13 mouse cellular contexts compared by ENCODE assay signal in genomic region chr2:135759499-135760095, GRCm38 (mm10).
DNase-seq lines count a peak whose midpoint lies in the region; ATAC-seq lines count a peak whose summit lies in the region.
"Had no signal": no experiment of that assay in that cellular context is flagged by ENCODE, and none has a peak within 500 bp of the region (broad histone marks: within the 10 kb centered on the region; RNA-seq: fewer than 3 reads in every experiment).

No protein-coding gene starts in this region.

- peak; percentile 52 for DNase-seq in gastrocnemius, postnatal 25 days
- no peak for DNase-seq in gastrocnemius, postnatal 10 days
- DNase-seq in kidney, postnatal 25 days: peak; percentile 45 to 79
- no peak for DNase-seq in kidney, postnatal 4 days
- DNase-seq in left cerebral cortex, postnatal 25 days (ENCODE audit: low spot score in 2 of 2): no peak
- no peak for DNase-seq in thymus, adult 18-20 months
- DNase-seq: cerebellum, adult 8-10 months; left cerebral cortex, postnatal 4 days; liver, embryonic 13.5 days had no signal

- H3K27me3 ChIP-seq in forebrain, embryonic 16.5 days (replicated peaks; ENCODE audit: control insufficient read depth, insufficient read depth, low read length): no peaks in the 10 kb centered on the region
- H3K27me3 ChIP-seq in heart, embryonic 15.5 days: no peaks in the 10 kb centered on the region
- H3K27me3 ChIP-seq: liver, embryonic 13.5 days; neural tube, embryonic 13.5 days had no signal

- ATAC-seq in forebrain, embryonic 16.5 days: peak; percentile 59
- ATAC-seq in heart, embryonic 15.5 days (replicated peaks; ENCODE audit: insufficient number of reproducible peaks, insufficient read depth, low FRiP score, low read depth): no peak
- ATAC-seq: CD4-positive, CD25-positive, alpha-beta regulatory T cell, adult 4 months had no signal

- intact Hi-C loops in left cerebral cortex, postnatal 25 days (cut with DNase I): no loop called here

- peaks cover 3% of the 10 kb centered on the region; the same call in 1 of the 2 replicates for H3K4me1 ChIP-seq in forebrain, embryonic 16.5 days (replicated peaks; ENCODE audit: control insufficient read depth, insufficient read depth, low read length)
- H3K4me1 ChIP-seq in heart, embryonic 15.5 days (replicated peaks): peaks cover 23% of the 10 kb centered on the region

- H3K9me3 ChIP-seq in forebrain, embryonic 16.5 days (ENCODE audit: control insufficient read depth, low read length): no peaks in the 10 kb centered on the region
- H3K9me3 ChIP-seq in heart, embryonic 15.5 days (replicated peaks): no peaks in the 10 kb centered on the region
- H3K9me3 ChIP-seq: liver, embryonic 13.5 days; neural tube, embryonic 13.5 days had no signal

- H3K9ac ChIP-seq in forebrain, embryonic 16.5 days (replicated peaks; ENCODE audit: low read depth, low read length): no peak overlapping the region
- H3K9ac ChIP-seq in heart, embryonic 15.5 days: no peak overlapping the region
- H3K9ac ChIP-seq: liver, embryonic 13.5 days; neural tube, embryonic 13.5 days had no signal

- no peak overlapping the region for H3K4me3 ChIP-seq in forebrain, embryonic 16.5 days (replicated peaks; ENCODE audit: low read length)
- H3K4me3 ChIP-seq in heart, embryonic 15.5 days: no peak overlapping the region
- H3K4me3 ChIP-seq: liver, embryonic 13.5 days; neural tube, embryonic 13.5 days had no signal

- no peaks in the 10 kb centered on the region for H3K36me3 ChIP-seq in forebrain, embryonic 16.5 days (ENCODE audit: control insufficient read depth, insufficient read depth)
- no peaks in the 10 kb centered on the region for H3K36me3 ChIP-seq in heart, embryonic 15.5 days
- H3K36me3 ChIP-seq: liver, embryonic 13.5 days; neural tube, embryonic 13.5 days had no signal

- H3K27ac ChIP-seq in forebrain, embryonic 16.5 days (ENCODE audit: low read length): no peak overlapping the region
- 0 out of 2 replicates have a peak overlapping the region, but pooled peaks have one; percentile 20 for H3K27ac ChIP-seq in heart, embryonic 15.5 days
- H3K27ac ChIP-seq: liver, embryonic 13.5 days; neural tube, embryonic 13.5 days had no signal

- H3K4me2 ChIP-seq in forebrain, embryonic 16.5 days (ENCODE audit: low read length): no peak overlapping the region
- no peak overlapping the region for H3K4me2 ChIP-seq in heart, embryonic 15.5 days
- H3K4me2 ChIP-seq: liver, embryonic 13.5 days; neural tube, embryonic 13.5 days had no signal

- WGBS in forebrain, embryonic 16.5 days: 51% methylated on average over 6 of the region's 6 CpGs
- 78% methylated on average over 6 of the region's 6 CpGs for WGBS in heart, embryonic 15.5 days

Comparison
In these comparisons a context has a peak if more than half of its experiments do, and no peak if none do; other contexts are left out.
1. DNase-seq: peak in gastrocnemius, postnatal 25 days (single experiment) and kidney, postnatal 25 days (2 of 2); none in gastrocnemius, postnatal 10 days (single experiment), kidney, postnatal 4 days (0 of 2), left cerebral cortex, postnatal 25 days (0 of 2) and thymus, adult 18-20 months (0 of 2).